Mouse (Mus musculus): Measurements from ENCODE around the gene Adig. TPM values are rescaled to one million over a fixed set of nuclear protein-coding genes. Genes with fewer than 3 reads are reported as not detected.

The Adig gene
- polyA plus RNA-seq, 1 experiment from 2014 or later: not detected

GRCm38 (mm10) chr2:158545266-158545665, 42.9 kb downstream of the Adig start:
- H3K9ac ChIP-seq: no peak overlapping the region
- no peaks in the 10 kb centered on the region for H3K4me1 ChIP-seq
- ATAC-seq (ENCODE audit: extremely low read depth, insufficient number of reproducible peaks, low FRiP score, low TSS enrichment): no peak
- no peak overlapping the region for H3K4me2 ChIP-seq
- H3K27ac ChIP-seq (replicated peaks): no peak overlapping the region
- 51% methylated on average over 2 of the region's 2 CpGs for WGBS
- peaks cover 55% of the 10 kb centered on the region for H3K27me3 ChIP-seq (replicated peaks)
- no peaks in the 10 kb centered on the region for H3K9me3 ChIP-seq
- no peak overlapping the region for H3K4me3 ChIP-seq
- no peaks in the 10 kb centered on the region for H3K36me3 ChIP-seq

DNA sequence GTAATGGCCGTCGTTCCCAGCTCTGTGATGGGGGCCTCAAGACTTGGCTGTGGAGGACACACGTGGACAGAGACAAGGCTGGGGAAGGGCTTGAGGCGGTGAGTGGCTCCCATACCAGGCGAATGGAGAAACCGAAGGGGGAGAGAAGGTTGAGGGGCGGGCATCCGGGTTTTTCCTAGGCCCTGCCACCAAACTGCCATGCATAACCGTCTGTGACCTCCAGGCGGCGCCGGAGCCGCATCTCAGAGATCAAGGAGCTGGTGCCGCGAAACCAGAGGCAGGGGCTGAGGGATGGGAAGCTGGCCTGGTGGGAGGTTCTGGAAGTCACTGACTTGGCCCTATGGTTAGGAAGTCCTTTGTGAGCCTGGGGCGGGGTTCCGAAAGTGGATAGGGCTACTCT, 44.3 kb downstream of the Adig start:
- no peaks in the 10 kb centered on the region for H3K36me3 ChIP-seq
- ATAC-seq (ENCODE audit: extremely low read depth, insufficient number of reproducible peaks, low FRiP score, low TSS enrichment): no peak
- peak overlapping the region; percentile 45 for H3K4me2 ChIP-seq
- H3K4me1 ChIP-seq: no peaks in the 10 kb centered on the region
- WGBS: 3% methylated on average over 17 of the region's 17 CpGs
- H3K9ac ChIP-seq: peak overlapping the region; percentile 64
- peaks cover 63% of the 10 kb centered on the region for H3K27me3 ChIP-seq (replicated peaks)
- H3K27ac ChIP-seq (replicated peaks): no peak overlapping the region
- no peaks in the 10 kb centered on the region for H3K9me3 ChIP-seq
- H3K4me3 ChIP-seq: no peak overlapping the region

- Histone ChIP-seq H3K27ac (replicated peaks) (no peak overlapping the region), H3K9me3 (no peaks in the 10 kb centered on the region), H3K9ac (no peak overlapping the region), H3K27me3 (replicated peaks) (peaks cover 67% of the 10 kb centered on the region), H3K4me3 (no peak overlapping the region), H3K4me2 (no peak overlapping the region), H3K36me3 (no peaks in the 10 kb centered on the region), H3K4me1 (no peaks in the 10 kb centered on the region)
- 5% methylated on average over 3 of the region's 3 CpGs for WGBS
- ATAC-seq (ENCODE audit: extremely low read depth, insufficient number of reproducible peaks, low FRiP score, low TSS enrichment): no peak
Measured at GRCm38 (mm10) chr2:158550067-158550466, 47.7 kb downstream of the Adig start.

GRCm38 (mm10) chr2:158554366-158554765, 52.0 kb downstream of the Adig start:
- Histone ChIP-seq H3K9me3 (no peaks in the 10 kb centered on the region), H3K4me3 (no peak overlapping the region), H3K36me3 (no peaks in the 10 kb centered on the region), H3K9ac (no peak overlapping the region), H3K27ac (replicated peaks) (no peak overlapping the region), H3K4me2 (no peak overlapping the region), H3K4me1 (peaks cover 11% of the 10 kb centered on the region), H3K27me3 (replicated peaks) (peaks cover 68% of the 10 kb centered on the region)
- ATAC-seq (ENCODE audit: extremely low read depth, insufficient number of reproducible peaks, low FRiP score, low TSS enrichment): no peak
- 15% methylated on average over 10 of the region's 10 CpGs for WGBS

DNA sequence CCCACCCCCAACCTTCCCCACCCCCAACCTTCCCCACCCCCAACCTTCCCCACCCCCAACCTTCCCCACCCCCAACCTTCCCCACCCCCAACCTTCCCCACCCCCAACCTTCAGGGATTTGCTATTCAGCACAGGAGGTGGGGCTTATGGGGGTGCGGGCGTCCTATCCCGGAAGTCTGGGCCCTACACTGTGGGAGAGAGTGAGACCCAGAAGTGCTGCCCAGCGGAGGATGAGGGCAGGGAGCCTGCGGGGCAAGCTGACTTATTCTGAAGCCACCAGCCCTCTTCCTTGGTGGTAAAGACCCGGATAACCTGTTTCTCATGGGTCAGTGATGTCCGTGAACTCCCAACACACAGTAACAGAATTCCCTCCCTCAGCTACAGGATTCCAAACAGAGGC, 52.8 kb downstream of the Adig start:
- no peak overlapping the region for H3K27ac ChIP-seq (replicated peaks)
- no peak for ATAC-seq (ENCODE audit: extremely low read depth, insufficient number of reproducible peaks, low FRiP score, low TSS enrichment)
- H3K4me2 ChIP-seq: peak overlapping the region; percentile 67
- no peak overlapping the region for H3K9ac ChIP-seq
- peaks cover 11% of the 10 kb centered on the region for H3K4me1 ChIP-seq
- under 1% methylated on average over 7 of the region's 7 CpGs for WGBS
- H3K36me3 ChIP-seq: no peaks in the 10 kb centered on the region
- H3K27me3 ChIP-seq (replicated peaks): peaks cover 60% of the 10 kb centered on the region
- H3K4me3 ChIP-seq: no peak overlapping the region
- H3K9me3 ChIP-seq: no peaks in the 10 kb centered on the region

GRCm38 (mm10) chr2:158555812-158556211, 53.4 kb downstream of the Adig start:
- no peaks in the 10 kb centered on the region for H3K9me3 ChIP-seq
- peaks cover 11% of the 10 kb centered on the region for H3K4me1 ChIP-seq
- 0% methylated on average over 8 of the region's 8 CpGs for WGBS
- peaks cover 55% of the 10 kb centered on the region for H3K27me3 ChIP-seq (replicated peaks)
- H3K36me3 ChIP-seq: no peaks in the 10 kb centered on the region
- H3K4me3 ChIP-seq: peak overlapping the region; percentile 39
- no peak overlapping the region for H3K9ac ChIP-seq
- H3K27ac ChIP-seq (replicated peaks): no peak overlapping the region
- no peak for ATAC-seq (ENCODE audit: extremely low read depth, insufficient number of reproducible peaks, low FRiP score, low TSS enrichment)
- peak overlapping the region; percentile 67 for H3K4me2 ChIP-seq

GRCm38 (mm10) chr2:158556225-158556624, 53.8 kb downstream of the Adig start:
- Histone ChIP-seq H3K27me3 (replicated peaks) (peaks cover 50% of the 10 kb centered on the region), H3K4me2 (peak overlapping the region; percentile 67), H3K27ac (replicated peaks) (no peak overlapping the region), H3K36me3 (no peaks in the 10 kb centered on the region), H3K4me3 (peak overlapping the region; percentile 39), H3K9me3 (no peaks in the 10 kb centered on the region), H3K4me1 (peaks cover 14% of the 10 kb centered on the region), H3K9ac (no peak overlapping the region)
- no peak for ATAC-seq (ENCODE audit: extremely low read depth, insufficient number of reproducible peaks, low FRiP score, low TSS enrichment)
- 4% methylated on average over 20 of the region's 20 CpGs for WGBS

DNA sequence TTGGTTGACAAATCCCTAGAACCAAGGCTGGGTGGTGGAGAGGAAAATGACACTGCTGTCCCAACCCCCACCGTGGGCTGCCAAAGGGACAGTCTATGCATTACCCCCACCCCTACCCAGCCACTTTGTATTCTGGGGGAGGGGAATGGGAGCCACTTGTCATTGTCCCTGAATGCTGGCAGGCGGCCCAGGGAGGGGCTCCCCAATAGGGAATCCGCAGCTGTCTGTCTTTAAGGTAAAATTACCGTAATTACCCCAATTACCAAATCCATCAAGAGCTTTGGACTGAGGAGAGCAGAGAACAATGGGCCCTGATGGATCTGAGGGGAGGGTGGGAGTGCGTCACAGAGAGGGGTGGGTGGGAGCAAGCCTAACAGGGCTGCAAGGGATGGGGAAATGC, 54.3 kb downstream of the Adig start:
- Histone ChIP-seq H3K4me2 (no peak overlapping the region), H3K9ac (no peak overlapping the region), H3K9me3 (no peaks in the 10 kb centered on the region), H3K27ac (replicated peaks) (no peak overlapping the region), H3K4me1 (peaks cover 19% of the 10 kb centered on the region), H3K36me3 (no peaks in the 10 kb centered on the region), H3K27me3 (replicated peaks) (peaks cover 45% of the 10 kb centered on the region), H3K4me3 (no peak overlapping the region)
- WGBS: 15% methylated on average over 5 of the region's 5 CpGs
- ATAC-seq (ENCODE audit: extremely low read depth, insufficient number of reproducible peaks, low FRiP score, low TSS enrichment): no peak

Other genes with a start within 250 kb of the Adig start
- gene Bpi, start 244.5 kb upstream of the Adig start, polyA plus RNA-seq (2015; fragmentation: Nextera tagmentation; extraction: Ambion mirVana): not detected in 2 replicates
- 11.8 and 14.9 TPM in 2 replicates for gene Lbp, start 196.1 kb upstream of the Adig start, polyA plus RNA-seq (2015; fragmentation: Nextera tagmentation; extraction: Ambion mirVana)
- gene Snhg11, start 127.0 kb upstream of the Adig start, polyA plus RNA-seq (2015; fragmentation: Nextera tagmentation; extraction: Ambion mirVana): 0.60 and 0.95 TPM in 2 replicates
- gene Ralgapb, start 92.8 kb upstream of the Adig start, polyA plus RNA-seq (2015; fragmentation: Nextera tagmentation; extraction: Ambion mirVana): 10.7 and 11.2 TPM in 2 replicates
- gene Arhgap40, start 10.2 kb downstream of the Adig start, polyA plus RNA-seq (2015; fragmentation: Nextera tagmentation; extraction: Ambion mirVana): not detected in 2 replicates
- gene Slc32a1, start 108.2 kb downstream of the Adig start, polyA plus RNA-seq (2015; fragmentation: Nextera tagmentation; extraction: Ambion mirVana): not detected in 2 replicates
- 7.2 and 7.6 TPM in 2 replicates for gene Actr5, start 122.3 kb downstream of the Adig start, polyA plus RNA-seq (2015; fragmentation: Nextera tagmentation; extraction: Ambion mirVana)
- 4.5 and 4.9 TPM in 2 replicates for gene Ppp1r16b, start 162.8 kb downstream of the Adig start, polyA plus RNA-seq (2015; fragmentation: Nextera tagmentation; extraction: Ambion mirVana)

Measured in heart, embryonic 13.5 days (tissue).